Mouse (Mus musculus) layer of hippocampus, adult 2 months (tissue): Measurements from ENCODE around the gene Amigo2. TPM values are rescaled to one million over a fixed set of nuclear protein-coding genes. Genes with fewer than 3 reads are reported as not detected.

Experiments
- DNase-seq, 2 experiments: peaks; one replicate each; pipeline ENCODE4 v3.0.0; 2022; ENCODE audit warnings: low spot score in 2 of 2
- H3K27ac ChIP-seq: fragments of 200-600 bp; 2 replicates; pipeline ENCODE4 v1.8.1; 2022
- H3K4me3 ChIP-seq: fragments of 200-600 bp; 2 replicates; pipeline ENCODE4 v1.8.1; 2022; ENCODE audit warnings: mild to moderate bottlenecking
- CTCF ChIP-seq: fragments of 200-600 bp; conservative IDR thresholded peaks from 2 replicates; pipeline ENCODE4 v1.8.1; 2022; ENCODE audit warnings: antibody characterized with exemption, mild to moderate bottlenecking, moderate library complexity
- long read RNA-seq, 2 experiments: library from polyadenylated mRNA; stranded (forward); transcript quantifications; one replicate each; pipeline ENCODE4 v2.0.0; 2021; ENCODE audit warnings: borderline mapping rate in 2 of 2
- total RNA-seq, 2 experiments: library from RNA; stranded (reverse); gene quantifications; 2 replicates each; pipeline ENCODE4 v1.2.3; 2021

The Amigo2 gene
- total RNA-seq, result 10 to 100 TPM; 22.2 to 22.9 TPM
- long read RNA-seq, experiment 1, transcript Amigo2-202 (1 exons, 2,998 nt), result major isoform, 10 of 34 reads
- long read RNA-seq, experiment 1, transcript Amigo2-201 (2 exons, 2,801 nt), result minor isoform, 8 of 34 reads
- long read RNA-seq, experiment 1, partial matches to known transcripts, result 0 of 34 reads
- long read RNA-seq, experiment 1, other reads (novel, unspliced or antisense), result 16 of 34 reads
- long read RNA-seq, experiment 2, transcript Amigo2-202 (1 exons, 2,998 nt), result major isoform, 13 of 56 reads
- long read RNA-seq, experiment 2, transcript Amigo2-201 (2 exons, 2,801 nt), result minor isoform, 12 of 56 reads
- long read RNA-seq, experiment 2, partial matches to known transcripts, result 0 of 56 reads
- long read RNA-seq, experiment 2, other reads (novel, unspliced or antisense), result 31 of 56 reads

DNA sequence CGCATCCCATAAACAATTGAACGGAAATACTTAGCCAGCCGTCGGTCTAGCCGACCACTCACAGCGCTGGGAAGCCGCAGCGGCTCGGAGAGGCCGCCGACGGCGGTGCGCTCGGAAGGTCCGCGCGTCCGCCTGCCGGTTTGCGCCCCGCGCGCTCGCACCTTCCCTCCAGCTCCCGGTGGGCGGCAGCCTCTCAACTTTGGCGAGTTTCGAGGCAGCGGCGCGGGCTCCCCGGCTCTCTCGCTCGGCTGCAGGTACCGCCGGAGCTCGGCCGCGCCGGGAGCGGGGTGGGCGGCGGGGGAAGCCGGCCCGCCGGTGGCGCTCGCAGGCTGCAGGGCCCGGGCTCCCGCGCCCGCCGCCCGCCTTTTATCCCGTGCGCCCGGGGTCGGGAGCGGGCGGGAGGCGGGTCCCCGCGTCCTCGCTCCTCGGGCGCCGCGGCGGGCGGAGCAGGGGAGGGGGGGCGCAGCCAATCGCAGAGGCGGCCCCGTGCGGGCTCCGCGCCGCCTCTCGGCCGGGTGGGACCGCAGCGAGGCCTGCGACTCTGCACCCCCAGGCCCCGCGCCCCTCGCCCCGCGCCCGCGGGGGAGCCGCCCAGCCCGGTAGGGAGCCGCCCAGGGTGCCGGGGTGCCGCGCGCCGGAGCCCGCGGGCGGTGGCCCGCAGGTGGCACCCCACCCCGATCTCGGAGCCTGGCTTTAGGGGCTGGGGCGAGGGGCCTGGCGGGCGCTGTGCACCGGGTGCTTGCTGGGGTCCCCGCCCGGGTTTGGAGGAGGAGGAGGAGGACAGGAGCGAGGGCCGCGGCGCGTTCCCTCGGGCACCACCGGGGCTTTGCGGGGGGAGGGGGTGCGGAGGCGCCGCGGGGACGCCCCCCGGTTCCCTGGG, at the start of gene Amigo2, which contains the start of gene Pced1b:
TSS of gene Amigo2 (minus strand) at position 377 of the 880 bp plus-strand sequence.
TSS of gene Pced1b (plus strand) at position 197 of the 880 bp plus-strand sequence.
- TF ChIP-seq CTCF, result peak; percentile 22; the same call in 1 of the 2 replicates
- Histone ChIP-seq H3K4me3 (peak within 1 kb of the TSS; percentile 76), H3K27ac (peak within 1 kb of the TSS; percentile 94)
- DNase-seq, result peak in 1 of 2 experiments; percentile 46

DNA sequence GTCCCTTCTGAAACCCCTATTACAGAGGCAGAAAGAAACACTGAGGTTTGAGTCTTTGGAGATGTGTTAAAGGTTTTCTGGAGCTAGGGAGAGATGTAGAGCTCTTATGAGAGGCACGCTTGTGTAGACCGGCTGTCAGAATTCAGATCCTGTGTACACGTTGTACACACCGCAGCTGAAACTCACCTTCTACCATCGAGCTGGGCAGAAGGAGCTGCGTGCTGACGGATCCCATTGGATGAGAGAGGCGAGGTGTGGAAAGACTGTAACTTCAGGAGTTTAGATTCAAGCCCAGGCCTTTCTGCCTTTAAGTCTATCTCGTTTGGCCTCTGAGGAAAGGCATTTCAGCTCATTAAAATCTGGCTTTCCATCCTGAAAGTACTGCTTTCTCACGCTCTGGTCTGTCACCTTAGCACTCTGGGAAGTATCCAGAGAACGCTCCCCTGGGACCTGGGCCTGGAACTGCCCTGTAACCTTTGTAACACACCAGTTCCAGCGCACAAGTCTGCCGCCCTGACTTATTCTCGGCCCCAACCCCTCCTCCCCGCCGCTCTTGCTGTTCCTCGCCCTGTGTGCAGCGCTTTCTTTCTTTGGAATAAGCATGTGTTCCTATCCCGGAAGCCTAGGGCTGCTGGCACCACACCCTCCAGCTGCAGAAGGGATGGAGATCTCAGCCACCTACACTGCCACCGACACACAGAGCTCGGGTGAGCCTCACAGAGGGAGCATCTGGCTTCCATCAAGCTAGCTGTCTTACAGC, 44.4 kb upstream of the Amigo2 start:
- Histone ChIP-seq H3K27ac (no peak overlapping the region), H3K4me3 (no peak overlapping the region)
- no peak for TF ChIP-seq CTCF
- no peak for DNase-seq

DNA sequence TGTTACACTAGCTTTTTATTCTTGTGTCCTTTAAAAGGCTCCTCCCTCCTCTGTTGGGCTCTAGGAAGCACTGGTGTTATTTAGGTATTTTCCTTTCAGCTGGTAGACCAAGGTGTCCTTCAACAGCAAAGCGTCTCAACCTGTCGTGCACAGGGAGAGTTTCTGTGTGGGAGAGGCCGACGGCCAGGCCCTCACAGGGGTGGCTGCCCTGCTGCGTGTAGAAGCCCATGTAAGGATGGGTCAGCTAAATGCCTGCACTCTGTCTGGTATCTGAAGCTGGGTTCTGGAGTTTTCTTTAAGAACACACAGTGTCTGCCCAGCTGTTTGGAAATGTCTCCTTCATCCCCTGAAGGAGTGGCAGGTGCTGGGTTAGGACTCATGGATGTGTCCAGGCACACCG, 43.3 kb upstream of the Amigo2 start:
- Histone ChIP-seq H3K27ac (no peak overlapping the region), H3K4me3 (no peak overlapping the region)
- no peak for TF ChIP-seq CTCF
- DNase-seq, result no peak

DNA sequence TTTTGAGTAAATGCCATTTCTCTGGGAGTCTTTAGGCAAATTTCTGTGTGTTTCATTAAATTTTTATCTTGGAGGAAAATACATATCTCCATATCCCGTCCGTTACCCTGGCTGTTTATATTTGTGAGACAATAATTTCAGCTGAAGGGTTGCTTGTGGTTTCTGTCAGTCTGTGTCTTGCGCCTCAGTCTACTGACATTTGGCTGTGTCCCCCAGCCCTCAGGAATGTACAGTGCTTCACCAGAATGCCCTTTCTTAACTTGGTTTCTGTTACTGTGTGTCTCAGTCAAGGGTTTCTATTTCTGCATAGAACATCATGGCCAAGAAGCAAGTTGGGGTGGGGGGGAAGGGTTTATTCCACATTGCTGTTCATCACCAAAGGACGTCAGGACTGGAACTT, 42.1 kb upstream of the Amigo2 start:
- H3K27ac ChIP-seq, result no peak overlapping the region; the same call in 1 of the 2 replicates
- H3K4me3 ChIP-seq, result no peak overlapping the region
- no peak for TF ChIP-seq CTCF
- no peak for DNase-seq

DNA sequence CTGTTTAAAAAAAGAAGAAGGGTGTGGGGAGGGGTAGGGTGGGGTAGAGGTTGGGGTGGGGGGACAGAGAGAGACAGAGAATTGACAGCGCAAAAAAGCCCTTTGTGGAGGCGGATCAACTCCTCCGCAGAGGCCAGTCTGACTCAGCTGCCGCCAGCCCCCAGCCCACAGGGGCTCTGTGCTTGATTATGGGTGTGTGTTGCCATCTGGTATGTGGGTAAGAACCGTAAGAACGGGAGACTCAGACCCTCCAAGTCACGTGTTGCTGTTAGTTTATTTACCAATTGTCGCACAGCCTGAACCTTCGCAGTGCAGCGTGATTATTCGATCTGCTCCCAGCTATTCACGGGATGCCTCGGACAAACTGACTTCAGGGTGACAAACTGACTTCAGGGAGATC, 41.6 kb upstream of the Amigo2 start:
- H3K4me3 ChIP-seq, result no peak overlapping the region
- DNase-seq, result peak in 1 of 2 experiments; percentile 13
- peak overlapping the region; percentile 46; the same call in 1 of the 2 replicates for H3K27ac ChIP-seq
- TF ChIP-seq CTCF, result no peak

DNA sequence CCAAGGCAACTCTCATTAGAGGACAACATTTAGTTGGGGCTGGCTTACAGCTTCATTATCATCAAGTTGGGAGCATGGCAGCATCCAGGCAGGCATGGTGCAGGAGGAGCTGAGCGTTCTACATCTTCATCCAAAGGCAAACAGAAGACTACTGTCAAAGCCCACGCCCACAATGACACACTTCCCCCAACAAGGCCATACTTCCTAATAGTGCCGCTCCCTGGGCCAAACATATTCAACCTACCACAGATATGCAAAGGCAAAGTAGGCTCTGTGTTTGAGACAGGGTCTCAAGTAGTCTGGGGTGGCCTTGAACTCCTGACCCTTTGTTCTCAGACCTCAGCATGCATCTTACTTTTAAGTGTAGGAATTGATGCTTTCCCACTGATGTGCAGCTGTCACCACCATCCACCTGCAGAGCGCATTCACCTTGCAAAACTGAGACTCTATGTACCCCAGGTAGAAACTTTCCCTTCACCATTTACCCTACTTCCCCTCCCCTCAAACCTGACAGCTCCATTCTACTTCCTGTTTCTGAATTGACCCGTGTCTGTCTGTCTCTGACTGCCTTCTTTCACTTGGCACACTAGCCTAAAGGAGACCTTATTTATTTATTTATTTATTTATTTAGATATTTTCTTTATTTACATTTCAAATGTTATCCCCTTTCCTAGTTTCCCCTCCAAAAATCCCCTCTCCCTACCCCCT, 40.5 kb upstream of the Amigo2 start:
- no peak for DNase-seq
- H3K4me3 ChIP-seq, result no peak overlapping the region
- TF ChIP-seq CTCF, result no peak
- no peak overlapping the region for H3K27ac ChIP-seq

DNA sequence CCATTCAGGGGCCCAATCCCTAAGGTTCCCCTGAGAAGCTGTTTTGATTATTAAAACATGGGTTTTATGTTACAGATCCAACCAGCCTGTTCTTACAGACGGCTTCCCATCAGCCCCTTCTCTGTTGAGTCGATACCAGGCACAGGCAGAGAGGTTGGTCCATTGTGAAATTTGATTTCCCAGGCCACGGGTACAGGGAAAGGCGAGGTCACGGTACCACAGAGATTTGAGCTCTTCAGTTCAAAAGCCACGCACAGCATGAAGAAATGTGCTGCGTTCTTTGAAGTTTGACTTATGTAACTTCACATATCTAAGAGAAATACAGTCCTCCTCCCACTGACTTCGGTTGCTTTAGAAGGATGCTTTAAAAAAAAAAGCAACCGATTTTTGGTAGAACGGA, 39.6 kb upstream of the Amigo2 start:
- no peak for TF ChIP-seq CTCF
- no peak for DNase-seq
- Histone ChIP-seq H3K27ac (no peak overlapping the region), H3K4me3 (no peak overlapping the region)

DNA sequence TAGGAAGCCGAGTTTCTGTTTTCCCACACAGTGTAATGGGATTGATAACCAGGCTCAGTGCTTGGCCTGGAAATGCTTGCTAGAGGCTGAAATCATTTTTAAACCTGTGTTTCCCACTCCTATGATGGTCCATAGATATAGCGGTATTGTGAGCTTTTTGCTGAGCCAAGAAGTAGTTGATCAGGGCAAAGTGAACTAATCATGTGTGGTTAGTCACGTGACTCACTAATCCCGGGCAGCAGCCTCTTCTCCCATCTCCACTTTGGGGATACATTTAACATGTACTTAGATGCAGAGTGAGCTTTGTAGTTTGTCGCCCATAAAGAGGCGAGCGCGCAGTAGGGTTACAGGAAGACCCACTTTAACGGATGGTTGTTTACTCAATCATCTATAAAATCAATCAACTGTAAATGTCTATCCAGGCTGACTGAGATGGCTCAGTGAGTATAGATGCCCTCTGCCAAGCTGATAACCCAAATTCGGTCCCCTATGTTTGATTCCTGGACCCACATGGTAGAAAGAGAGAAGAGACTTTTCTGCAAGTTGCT, 38.7 kb upstream of the Amigo2 start:
- no peak overlapping the region for H3K27ac ChIP-seq
- no peak for TF ChIP-seq CTCF
- DNase-seq, result no peak
- no peak overlapping the region for H3K4me3 ChIP-seq

DNA sequence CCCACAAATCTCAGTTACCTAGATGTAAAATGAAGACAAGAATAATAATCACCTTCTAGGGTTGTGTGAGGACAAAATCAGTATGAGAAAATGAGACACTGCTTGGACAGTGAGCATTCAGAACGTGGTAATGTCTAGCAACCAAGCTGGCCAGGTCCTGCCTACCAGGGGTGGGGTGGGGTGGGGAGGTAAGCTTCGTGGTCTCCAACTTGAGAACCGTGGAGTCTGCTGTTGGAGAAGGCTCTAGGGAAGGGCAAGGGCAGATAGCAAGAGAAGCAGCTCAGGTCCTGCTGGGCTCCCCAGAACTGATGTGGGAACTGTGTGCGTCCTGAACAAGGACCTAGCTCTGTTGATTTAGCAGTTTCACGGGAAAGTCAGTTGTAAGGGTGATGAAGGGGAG, 37.1 kb upstream of the Amigo2 start:
- H3K27ac ChIP-seq, result no peak overlapping the region
- TF ChIP-seq CTCF, result no peak
- no peak overlapping the region for H3K4me3 ChIP-seq
- no peak for DNase-seq

DNA sequence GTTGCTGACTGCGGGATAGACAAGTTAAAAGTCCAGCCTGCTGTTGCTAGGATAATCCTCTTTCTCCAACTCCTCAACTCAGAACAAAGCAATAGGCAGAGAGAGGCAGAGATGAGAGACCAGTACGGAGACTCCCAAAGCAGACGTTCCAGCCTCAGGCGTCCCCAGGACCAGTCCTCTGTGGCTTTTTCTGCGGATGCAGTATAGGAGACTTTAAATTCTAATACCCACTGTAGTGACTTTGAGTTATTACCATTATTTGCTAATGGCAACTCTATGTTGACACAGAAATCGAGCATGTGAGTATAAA, 35.4 kb upstream of the Amigo2 start:
- H3K27ac ChIP-seq, result no peak overlapping the region
- no peak for TF ChIP-seq CTCF
- no peak overlapping the region for H3K4me3 ChIP-seq
- DNase-seq, result no peak

DNA sequence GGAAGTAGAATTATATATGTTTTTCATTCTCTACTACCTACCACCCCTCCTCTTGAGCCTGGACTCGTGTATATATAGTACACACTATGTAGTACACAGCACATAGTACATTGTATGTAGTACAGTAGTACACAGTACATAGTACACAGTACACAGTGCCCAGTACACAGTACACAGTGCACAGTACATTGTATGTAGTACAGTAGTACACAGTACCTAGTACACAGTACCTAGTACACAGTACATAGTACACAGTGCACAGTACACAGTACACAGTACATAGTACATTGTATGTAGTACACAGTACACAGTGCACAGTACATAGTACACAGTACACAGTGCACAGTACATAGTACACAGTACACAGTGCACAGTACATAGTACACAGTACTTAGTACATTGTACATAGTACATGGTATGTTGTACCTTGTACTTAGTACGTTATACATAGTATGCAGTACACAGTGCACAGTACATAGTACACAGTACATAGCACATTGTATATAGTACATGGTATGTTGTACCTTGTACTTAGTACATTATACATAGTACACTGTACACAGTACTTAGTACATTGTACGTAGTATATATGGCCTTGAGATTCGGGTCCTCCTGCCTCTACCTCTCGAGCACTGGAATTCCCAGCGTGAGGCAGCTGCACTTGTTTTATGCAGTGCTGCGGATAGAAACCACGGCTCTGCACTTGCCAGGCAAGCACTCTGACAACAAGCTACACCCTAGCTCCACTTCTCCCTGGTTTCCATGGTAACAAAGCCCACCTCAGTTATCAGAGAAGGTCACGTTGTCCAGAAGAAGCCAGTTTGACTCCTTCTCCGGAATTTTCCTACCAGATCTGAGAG, 34.9 kb upstream of the Amigo2 start:
- H3K27ac ChIP-seq, result no peak overlapping the region
- no peak for TF ChIP-seq CTCF
- DNase-seq, result no peak
- H3K4me3 ChIP-seq, result no peak overlapping the region
